ENCODE assay signal across 7 mouse cellular contexts in genomic region chr7:4501558-4502397, GRCm38 (mm10). TPM values are rescaled to one million over a fixed set of nuclear protein-coding genes. Genes with fewer than 3 reads are reported as not detected.
DNase-seq lines count a peak whose midpoint lies in the region; ATAC-seq and TF ChIP-seq lines count a peak whose summit lies in the region.

TSS of gene Ppp1r12c (minus strand) at chr7:4501680.

- peak within 1 kb of the TSS; percentile 88 for H3K4me3 ChIP-seq in embryonic facial prominence, embryonic 13.5 days
- H3K4me3 ChIP-seq in heart, adult 2 months, result peak within 1 kb of the TSS; percentile 89
- H3K4me3 ChIP-seq in limb, embryonic 13.5 days, result peak within 1 kb of the TSS; percentile 86
- peak within 1 kb of the TSS; percentile 83 for H3K4me3 ChIP-seq in midbrain, embryonic 16.5 days (ENCODE audit: low read depth, low read length)

- peak; percentile 97 to 98 for DNase-seq in adrenal gland, postnatal 36 days
- DNase-seq in heart, adult 2 months, result peak; percentile 97
- peak; percentile 93 to 95 for DNase-seq in kidney, adult 8-10 months
- peak; percentile 95 to 96 for DNase-seq in spleen, postnatal 10 days (ENCODE audit: low spot score in 2 of 2)

- TF ChIP-seq EP300 in heart, adult 2 months (IDR thresholded peaks at IDR 0.05; ENCODE audit: insufficient read depth, low read depth, low read length), result 0 out of 2 replicates have a peak, but pooled peaks have one; percentile 7

- H3K9ac ChIP-seq in embryonic facial prominence, embryonic 13.5 days, result peak within 1 kb of the TSS; percentile 95
- H3K9ac ChIP-seq in heart, adult 2 months (ENCODE audit: low read depth, low read length), result peak within 1 kb of the TSS; percentile 92
- peak within 1 kb of the TSS; percentile 96 for H3K9ac ChIP-seq in limb, embryonic 13.5 days
- peak within 1 kb of the TSS; percentile 92 for H3K9ac ChIP-seq in midbrain, embryonic 16.5 days (ENCODE audit: low read depth, low read length)

- peaks cover 35% of the 10 kb centered on the region for H3K4me1 ChIP-seq in embryonic facial prominence, embryonic 13.5 days
- H3K4me1 ChIP-seq in heart, adult 2 months (ENCODE audit: control insufficient read depth, insufficient read depth, low read length), result peaks cover 27% of the 10 kb centered on the region
- peaks cover 37% of the 10 kb centered on the region for H3K4me1 ChIP-seq in limb, embryonic 13.5 days
- peaks cover 35% of the 10 kb centered on the region for H3K4me1 ChIP-seq in midbrain, embryonic 16.5 days (ENCODE audit: control insufficient read depth, insufficient read depth, low read length)

- peak within 1 kb of the TSS; percentile 86 for H3K4me2 ChIP-seq in embryonic facial prominence, embryonic 13.5 days
- H3K4me2 ChIP-seq in limb, embryonic 13.5 days (replicated peaks), result peak within 1 kb of the TSS; percentile 91
- peak within 1 kb of the TSS; percentile 85 for H3K4me2 ChIP-seq in midbrain, embryonic 16.5 days (ENCODE audit: low read length)

- peak; percentile 69 for TF ChIP-seq POLR2A in heart, adult 2 months (IDR thresholded peaks at IDR 0.05; ENCODE audit: insufficient read depth, low read depth, low read length)

- TF ChIP-seq CTCF in heart, adult 2 months (IDR thresholded peaks at IDR 0.05), result no peak

- intact Hi-C loops in heart, adult 2 months (cut with DNase I), result loop anchor here (5.0 to 10.0 kb wide), 3 partner anchors 54 to 413 kb away; partner anchors contain the start of genes Leng8, Rdh13 and Zfp628

- H3K79me2 ChIP-seq in heart, adult 2 months (replicated peaks; ENCODE audit: control insufficient read depth, insufficient read depth, low read length), result peaks cover 7% of the 10 kb centered on the region

- H3K36me3 ChIP-seq in embryonic facial prominence, embryonic 13.5 days, result peaks cover 8% of the 10 kb centered on the region
- H3K36me3 ChIP-seq in heart, adult 2 months (ENCODE audit: control insufficient read depth, insufficient read depth, low read length), result peaks cover 6% of the 10 kb centered on the region
- peaks cover 11% of the 10 kb centered on the region for H3K36me3 ChIP-seq in limb, embryonic 13.5 days
- H3K36me3 ChIP-seq in midbrain, embryonic 16.5 days (ENCODE audit: control insufficient read depth, insufficient read depth, low read length), result peaks cover 5% of the 10 kb centered on the region

- ATAC-seq in embryonic facial prominence, embryonic 13.5 days (ENCODE audit: insufficient number of reproducible peaks, insufficient read depth, low FRiP score, low TSS enrichment, low read depth), result peak; percentile 88
- ATAC-seq in limb, embryonic 13.5 days (ENCODE audit: low FRiP score, low read depth), result peak; percentile 94
- ATAC-seq in midbrain, embryonic 16.5 days, result peak; percentile 92

- WGBS in embryonic facial prominence, embryonic 13.5 days, result under 1% methylated on average over 62 of the region's 62 CpGs
- 1% methylated on average over 62 of the region's 62 CpGs for WGBS in heart, adult 2 months
- WGBS in limb, embryonic 13.5 days, result under 1% methylated on average over 61 of the region's 62 CpGs
- under 1% methylated on average over 62 of the region's 62 CpGs for WGBS in midbrain, embryonic 16.5 days

- no peaks in the 10 kb centered on the region for H3K9me3 ChIP-seq in embryonic facial prominence, embryonic 13.5 days
- no peaks in the 10 kb centered on the region for H3K9me3 ChIP-seq in limb, embryonic 13.5 days
- no peaks in the 10 kb centered on the region for H3K9me3 ChIP-seq in midbrain, embryonic 16.5 days (replicated peaks; ENCODE audit: control insufficient read depth, low read length, poor library complexity, severe bottlenecking)

- no peaks in the 10 kb centered on the region for H3K27me3 ChIP-seq in embryonic facial prominence, embryonic 13.5 days
- no peaks in the 10 kb centered on the region for H3K27me3 ChIP-seq in heart, adult 2 months (ENCODE audit: control insufficient read depth, insufficient read depth, low read length)
- H3K27me3 ChIP-seq in limb, embryonic 13.5 days, result no peaks in the 10 kb centered on the region
- H3K27me3 ChIP-seq in midbrain, embryonic 16.5 days (ENCODE audit: control insufficient read depth, insufficient read depth, low read depth, low read length), result no peaks in the 10 kb centered on the region

- H3K27ac ChIP-seq in embryonic facial prominence, embryonic 13.5 days, result peak within 1 kb of the TSS; percentile 91
- peak within 1 kb of the TSS; percentile 97 for H3K27ac ChIP-seq in heart, adult 2 months
- H3K27ac ChIP-seq in limb, embryonic 13.5 days, result peak within 1 kb of the TSS; percentile 88
- peak within 1 kb of the TSS; percentile 89 for H3K27ac ChIP-seq in midbrain, embryonic 16.5 days (ENCODE audit: low read length)

RNA-seq across cellular contexts. Expression of gene Ppp1r12c, which starts in this region (rescaled TPM):
- 100 to 1,000 TPM in 1 of 2 experiments, 10 to 100 TPM in 1; 74.6 to 112 TPM for total RNA-seq in adrenal gland, postnatal 36 days (2021)
- 45.9 and 48.2 TPM in 2 replicates for polyA plus RNA-seq in embryonic facial prominence, embryonic 13.5 days (2015; fragmentation: Nextera tagmentation; extraction: Ambion mirVana)
- 10 to 100 TPM; 62.4 to 67.1 TPM for total RNA-seq in heart, adult 2 months (2021)
- polyA plus RNA-seq in heart, adult 2 months (2012; rRNA removed), result 47.0 and 53.2 TPM in 2 replicates
- 43.8 and 50.2 TPM in 2 replicates for polyA plus RNA-seq in limb, embryonic 13.5 days (2015; fragmentation: Nextera tagmentation; extraction: Ambion mirVana)
- 35.6 and 44.7 TPM in 2 replicates for polyA plus RNA-seq in midbrain, embryonic 16.5 days (2015; fragmentation: Nextera tagmentation; extraction: Ambion mirVana)

Comparison
In these comparisons a context has a peak if more than half of its experiments do, and no peak if none do; other contexts are left out.
1. Peak in every context shown above with its lines: DNase-seq, ATAC-seq, H3K4me3 ChIP-seq and H3K27ac ChIP-seq.